Mouse (Mus musculus) spleen, adult 2 months (tissue): Measurements from ENCODE around the gene Elmo1. TPM values are rescaled to one million over a fixed set of nuclear protein-coding genes. Genes with fewer than 3 reads are reported as not detected.

Experiments used
- DNase-seq, 2 experiments: peaks; one replicate each; pipeline versions ENCODE4 v3.0.0 to v3.0.0-alpha.2; 2012 to 2021; ENCODE audit warnings: low spot score in 2 of 2, low read depth in 1 of 2
- H3K27ac ChIP-seq: fragments of 200-500 bp; 2 replicates; pipeline ENCODE4 v1.5.1; 2012; ENCODE audit warnings: low read length, inconsistent platforms; ENCODE audit not compliant: insufficient read depth
- H3K27me3 ChIP-seq: fragments of 200-500 bp; 2 replicates; pipeline ENCODE4 v1.6.1; 2012; ENCODE audit warnings: mild to moderate bottlenecking, moderate library complexity, low read length, inconsistent platforms; ENCODE audit not compliant: control insufficient read depth, insufficient read depth
- H3K36me3 ChIP-seq: fragments of 200-500 bp; 2 replicates; pipeline ENCODE4 v1.6.1; 2012; ENCODE audit warnings: mild to moderate bottlenecking, low read length, inconsistent platforms; ENCODE audit not compliant: control insufficient read depth, insufficient read depth
- H3K4me1 ChIP-seq: fragments of 200-500 bp; 2 replicates; pipeline ENCODE4 v1.6.1; 2011; ENCODE audit warnings: inconsistent platforms; ENCODE audit not compliant: control insufficient read depth, insufficient read depth, insufficient read length
- H3K4me3 ChIP-seq: fragments of 200-500 bp; 2 replicates; pipeline ENCODE4 v1.5.1; 2011; ENCODE audit warnings: mild to moderate bottlenecking, inconsistent platforms; ENCODE audit not compliant: insufficient read depth, insufficient read length; ENCODE audit errors: extremely low read depth
- CTCF ChIP-seq: fragments of 200-500 bp; IDR thresholded peaks from 2 replicates; pipeline ENCODE4 v1.5.1; 2011; ENCODE audit warnings: mild to moderate bottlenecking, inconsistent platforms; ENCODE audit not compliant: insufficient read depth, insufficient read length, insufficient replicate concordance; ENCODE audit errors: extremely low read depth
- POLR2A ChIP-seq: fragments of 200-500 bp; IDR thresholded peaks from 2 replicates; pipeline ENCODE4 v1.6.1; 2011; ENCODE audit warnings: low read depth, low read length, inconsistent platforms
- WGBS: fragments of 180-500 bp; shearing (Covaris S2); methylation state at CpG from one replicate; pipeline ENCODE4 v1.1.7; 2018; 5-methylcytosine and 5-hydroxymethylcytosine counted together
- polyA plus RNA-seq: library from polyadenylated mRNA; depleted of rRNA; stranded (reverse); fragments of >200 nt; gene quantifications from 2 replicates; pipeline ENCODE4 v1.2.3, GENCODE M21; 2012

The Elmo1 gene
- polyA plus RNA-seq, 1 experiment: 33.3 TPM

DNA sequence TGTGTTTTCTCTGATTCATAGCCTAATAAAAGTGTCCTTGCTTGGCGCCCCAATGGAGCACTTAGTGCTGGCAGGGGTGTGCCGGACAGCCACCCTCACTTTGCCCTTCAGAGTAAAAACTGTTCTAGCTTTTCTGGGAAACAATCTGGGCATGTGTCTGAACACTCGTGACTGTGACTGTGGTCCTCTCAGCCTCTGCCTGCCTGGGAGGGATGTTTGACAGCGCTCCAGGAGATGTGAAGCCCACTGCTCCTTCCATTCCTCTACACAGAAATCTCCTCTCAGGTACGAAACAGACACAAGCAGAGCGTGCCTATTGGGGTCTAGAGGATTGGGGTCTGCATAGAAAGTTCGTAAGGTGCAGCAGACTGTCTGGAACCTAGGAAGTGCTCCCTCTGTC, 28.5 kb downstream of the Elmo1 start:
- DNase-seq: no peak
- no peaks in the 10 kb centered on the region for H3K36me3 ChIP-seq
- no peaks in the 10 kb centered on the region for H3K27me3 ChIP-seq
- 90% methylated on average over 7 of the region's 7 CpGs for WGBS
- H3K4me3 ChIP-seq: no peak overlapping the region
- TF ChIP-seq CTCF: no peak
- no peak for TF ChIP-seq POLR2A
- H3K27ac ChIP-seq: no peak overlapping the region
- peaks cover 5% of the 10 kb centered on the region; the same call in 1 of the 2 replicates for H3K4me1 ChIP-seq

DNA sequence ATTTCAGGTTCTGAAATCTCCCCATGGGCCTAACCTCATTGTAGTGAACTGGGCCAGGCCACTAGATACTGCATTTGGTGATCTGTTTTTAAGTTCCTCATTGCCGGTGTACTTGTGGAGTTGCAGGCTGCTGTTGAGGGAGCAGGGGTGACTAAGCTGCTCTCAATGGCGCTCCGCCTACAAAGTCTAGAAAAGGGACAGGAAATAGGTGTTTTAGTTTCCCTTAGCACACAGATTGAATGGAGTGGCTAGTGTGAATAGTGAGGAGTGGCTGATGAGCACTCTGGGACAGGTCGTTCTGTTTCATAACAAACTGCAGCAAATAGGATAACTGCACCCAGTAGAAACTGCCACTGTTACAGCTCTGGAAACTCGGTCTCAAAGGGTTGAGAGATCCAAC, 30.3 kb downstream of the Elmo1 start:
- 8% methylated on average over 5 of the region's 5 CpGs for WGBS
- H3K27me3 ChIP-seq: no peaks in the 10 kb centered on the region
- H3K4me3 ChIP-seq: no peak overlapping the region
- 0 out of 2 replicates have a peak overlapping the region, but pooled peaks have one; percentile 24 for H3K27ac ChIP-seq
- peak in 1 of 2 experiments; percentile 45 for DNase-seq
- H3K4me1 ChIP-seq: peaks cover 6% of the 10 kb centered on the region; the same call in 1 of the 2 replicates
- TF ChIP-seq CTCF (no peak), POLR2A (no peak)
- no peaks in the 10 kb centered on the region for H3K36me3 ChIP-seq

DNA sequence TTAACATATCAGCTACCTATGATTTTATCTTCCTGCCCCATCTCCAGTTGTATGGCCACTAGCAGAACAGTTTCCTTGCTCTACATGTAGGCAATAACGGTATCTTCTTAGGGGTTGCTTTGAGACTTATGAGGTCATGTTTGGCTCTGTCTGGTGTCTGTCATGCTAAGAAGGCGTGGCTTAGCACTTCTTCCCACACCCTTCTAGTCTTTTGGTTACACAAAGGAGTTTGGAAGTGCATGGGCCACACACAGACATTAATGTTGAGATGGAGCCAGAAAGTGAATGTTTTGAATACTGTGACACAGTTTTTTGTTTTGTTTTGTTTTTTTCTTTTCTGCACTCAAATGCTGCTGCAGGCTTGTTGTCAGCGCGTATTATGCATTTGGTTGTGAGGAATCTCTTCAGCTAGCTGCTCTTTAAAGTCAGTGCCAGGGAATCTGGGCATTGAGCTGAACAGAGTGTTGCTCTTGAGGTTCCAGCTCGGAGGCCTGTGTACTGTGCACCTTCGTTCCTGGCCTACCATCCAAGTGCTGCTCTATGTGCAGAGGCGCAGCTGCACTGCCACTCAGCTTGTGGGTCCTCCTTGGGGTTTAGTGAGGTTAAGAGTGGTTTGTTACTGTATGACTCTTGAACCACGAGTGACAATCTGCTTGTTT, 31.1 kb downstream of the Elmo1 start:
- H3K27ac ChIP-seq: no peak overlapping the region
- H3K4me1 ChIP-seq: peaks cover 12% of the 10 kb centered on the region; the same call in 1 of the 2 replicates
- no peaks in the 10 kb centered on the region for H3K36me3 ChIP-seq
- TF ChIP-seq POLR2A (no peak), CTCF (no peak)
- no peaks in the 10 kb centered on the region for H3K27me3 ChIP-seq
- no peak overlapping the region for H3K4me3 ChIP-seq
- DNase-seq: no peak
- 75% methylated on average over 8 of the region's 8 CpGs for WGBS

DNA sequence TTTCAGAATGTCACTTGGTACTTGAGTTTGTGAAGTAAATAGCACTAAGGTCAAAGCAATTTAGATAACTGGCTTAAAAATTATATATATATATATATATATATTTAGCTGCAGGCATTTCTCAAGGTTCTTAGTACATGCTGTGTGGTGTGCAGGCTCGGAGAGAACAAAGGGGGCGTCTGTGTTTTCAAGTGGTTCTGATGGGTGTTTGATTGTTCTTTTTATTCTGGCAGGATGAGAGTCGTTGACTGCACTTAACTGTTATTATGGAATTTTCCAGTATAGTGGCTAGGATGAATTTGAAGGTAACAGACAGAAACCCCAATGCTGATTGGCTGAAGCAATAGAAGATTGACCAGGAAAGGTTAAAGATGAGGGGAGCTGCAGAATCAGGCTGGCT, 33.6 kb downstream of the Elmo1 start:
- H3K27ac ChIP-seq: no peak overlapping the region
- WGBS: 77% methylated on average over 3 of the region's 3 CpGs
- H3K4me1 ChIP-seq: peaks cover 17% of the 10 kb centered on the region; the same call in 1 of the 2 replicates
- H3K27me3 ChIP-seq: no peaks in the 10 kb centered on the region
- no peak for DNase-seq
- no peak for TF ChIP-seq CTCF
- no peak for TF ChIP-seq POLR2A
- no peak overlapping the region for H3K4me3 ChIP-seq
- no peaks in the 10 kb centered on the region for H3K36me3 ChIP-seq

DNA sequence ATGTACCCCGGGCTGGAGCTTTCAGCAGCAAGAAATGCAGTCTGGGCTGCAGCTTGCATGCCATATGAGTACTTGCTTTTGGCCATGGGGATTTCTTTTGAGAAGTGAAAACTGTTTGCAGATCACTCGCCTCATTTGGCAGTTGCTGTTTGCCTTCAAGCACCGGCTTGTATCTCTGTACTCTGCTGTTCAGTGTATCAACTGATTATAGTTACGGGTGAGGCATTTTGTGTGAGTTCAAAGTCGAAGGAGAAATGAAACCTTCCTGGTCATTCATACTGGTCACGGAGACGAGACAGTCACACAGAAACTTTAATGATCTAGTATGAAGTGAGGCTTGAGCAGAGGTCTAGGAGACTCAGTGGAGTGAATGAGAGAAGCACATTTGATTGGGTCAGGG, 34.6 kb downstream of the Elmo1 start:
- DNase-seq: peak in 1 of 2 experiments; percentile 23
- Histone ChIP-seq H3K27me3 (no peaks in the 10 kb centered on the region), H3K4me1 (peaks cover 17% of the 10 kb centered on the region; the same call in 1 of the 2 replicates), H3K27ac (peak overlapping the region; percentile 55), H3K4me3 (0 out of 2 replicates have a peak overlapping the region, but pooled peaks have one; percentile 0), H3K36me3 (no peaks in the 10 kb centered on the region)
- 29% methylated on average over 7 of the region's 7 CpGs for WGBS
- TF ChIP-seq CTCF (no peak), POLR2A (no peak)

DNA sequence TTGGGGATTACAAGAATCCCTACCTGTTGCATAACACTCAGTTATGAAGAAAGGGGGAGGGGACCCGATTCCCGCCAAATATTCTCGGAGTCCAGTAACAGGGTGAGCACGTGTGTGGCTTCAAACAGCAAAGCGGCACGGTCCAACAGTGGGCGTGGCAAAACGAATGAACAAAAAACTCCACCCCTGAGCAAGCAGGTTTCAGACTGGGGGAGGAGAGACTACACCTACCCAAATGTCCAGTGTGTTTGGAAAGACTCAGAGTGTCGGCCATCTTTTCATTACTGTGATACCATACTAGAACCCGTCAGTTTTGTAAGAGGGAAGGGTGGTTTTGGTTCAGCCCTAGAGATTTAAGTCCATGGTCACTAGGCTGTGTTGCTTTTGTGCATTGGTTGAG, 35.4 kb downstream of the Elmo1 start:
- peak overlapping the region; percentile 55 for H3K27ac ChIP-seq
- H3K27me3 ChIP-seq: no peaks in the 10 kb centered on the region
- WGBS: 80% methylated on average over 10 of the region's 10 CpGs
- no peaks in the 10 kb centered on the region for H3K36me3 ChIP-seq
- DNase-seq: no peak
- H3K4me3 ChIP-seq: no peak overlapping the region
- TF ChIP-seq CTCF (no peak), POLR2A (no peak)
- H3K4me1 ChIP-seq: peaks cover 17% of the 10 kb centered on the region; the same call in 1 of the 2 replicates

DNA sequence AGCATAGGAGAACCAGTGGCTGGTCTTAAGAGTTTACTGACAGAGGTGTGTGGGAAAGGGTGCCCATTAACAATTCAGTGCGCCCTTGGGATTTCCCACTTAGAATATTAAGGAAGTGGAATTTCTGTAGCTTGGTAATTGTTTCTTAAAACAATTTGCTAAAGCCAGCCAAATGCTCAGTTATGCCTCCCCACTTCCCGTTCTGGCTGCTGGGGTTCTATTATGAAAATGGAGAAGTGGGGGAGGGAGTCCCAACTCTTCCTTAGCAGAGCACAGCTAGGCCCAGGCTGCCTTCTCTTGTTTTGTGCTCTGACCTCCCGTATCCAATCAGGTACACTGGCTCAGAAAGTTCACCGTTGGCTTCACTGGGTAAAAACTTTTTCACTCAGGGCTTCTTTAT, 37.2 kb downstream of the Elmo1 start:
- peaks cover 17% of the 10 kb centered on the region; the same call in 1 of the 2 replicates for H3K4me1 ChIP-seq
- peak in 1 of 2 experiments; percentile 37 for DNase-seq
- no peak overlapping the region for H3K4me3 ChIP-seq
- peak overlapping the region; percentile 34; the same call in 1 of the 2 replicates for H3K27ac ChIP-seq
- H3K27me3 ChIP-seq: no peaks in the 10 kb centered on the region
- no peak for TF ChIP-seq POLR2A
- TF ChIP-seq CTCF: no peak
- WGBS: 15% methylated on average over 4 of the region's 4 CpGs
- no peaks in the 10 kb centered on the region for H3K36me3 ChIP-seq
